Mouse (Mus musculus): ENCODE measurements around the gene Tbx15.

Tbx15 gene

DNA sequence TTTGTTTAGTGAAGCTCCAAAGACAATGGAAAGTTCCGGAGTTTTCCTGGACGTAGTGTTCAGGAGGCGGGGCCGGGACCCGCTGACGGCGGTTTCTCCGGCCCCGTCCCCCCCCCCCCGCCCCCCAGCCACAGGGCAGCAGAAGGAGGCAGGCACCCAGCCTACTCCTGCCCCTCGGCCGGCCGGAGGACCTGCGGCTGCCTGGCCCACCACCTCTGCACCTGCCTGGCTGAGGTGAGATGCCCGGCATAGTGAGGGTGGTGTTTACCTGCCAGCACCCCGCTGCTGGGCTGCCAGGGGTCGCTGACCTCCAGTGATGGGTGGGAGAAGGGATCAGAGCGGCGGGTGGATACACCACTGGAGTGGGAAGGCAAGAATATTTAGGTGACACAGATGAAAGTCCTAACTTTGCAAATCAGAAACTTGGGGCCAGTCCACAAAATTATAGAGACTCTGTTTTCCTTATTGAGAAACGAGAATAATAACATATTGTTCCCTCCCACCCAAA lies at the start of gene Tbx15:
Tbx15 (plus strand) TSS at position 169 of the 508 bp plus-strand sequence.
- DNase-seq (ENCODE audit: low spot score in 2 of 2), result no peak

DNA sequence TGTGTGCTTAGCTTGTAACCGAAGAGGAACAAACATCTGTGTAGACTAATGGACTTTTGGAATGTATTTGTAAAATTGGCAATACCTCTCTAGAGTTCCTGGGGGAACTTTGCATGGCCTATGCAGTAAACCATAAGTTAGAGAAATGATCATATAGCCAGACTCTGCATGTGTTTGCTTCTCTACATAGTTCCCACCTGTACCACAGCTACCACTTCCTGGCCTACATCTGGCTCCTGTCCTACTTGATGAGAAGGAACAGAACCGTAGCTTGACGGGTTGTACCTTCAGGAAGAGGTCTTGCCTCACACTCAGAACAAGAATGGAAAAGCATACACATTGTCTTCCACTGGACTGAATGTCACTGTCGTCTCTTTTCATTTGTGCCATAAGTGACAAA lies 46.6 kb upstream of the Tbx15 start:
- no peak for DNase-seq (ENCODE audit: low spot score in 2 of 2)

DNA sequence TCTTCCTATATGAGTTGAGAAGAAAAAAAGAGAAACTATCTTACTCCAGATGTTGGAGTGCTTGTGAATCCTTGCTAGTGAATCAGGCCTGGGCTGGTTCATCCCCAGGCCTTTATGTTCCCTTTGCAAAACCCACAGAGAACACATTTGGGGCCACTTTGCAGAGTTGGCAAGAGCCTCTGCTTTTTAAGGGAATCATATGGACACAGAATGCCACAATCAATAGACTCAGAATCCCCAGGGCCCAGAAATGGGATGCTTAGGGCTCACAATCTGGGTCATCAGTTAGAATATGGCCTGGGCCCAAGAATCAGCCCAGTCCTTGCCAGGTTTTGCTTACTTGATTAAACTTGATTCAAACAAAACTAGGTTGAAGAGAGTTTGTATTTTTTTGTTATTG lies 36.9 kb upstream of the Tbx15 start:
- no peak for DNase-seq (ENCODE audit: low spot score in 2 of 2)

DNA sequence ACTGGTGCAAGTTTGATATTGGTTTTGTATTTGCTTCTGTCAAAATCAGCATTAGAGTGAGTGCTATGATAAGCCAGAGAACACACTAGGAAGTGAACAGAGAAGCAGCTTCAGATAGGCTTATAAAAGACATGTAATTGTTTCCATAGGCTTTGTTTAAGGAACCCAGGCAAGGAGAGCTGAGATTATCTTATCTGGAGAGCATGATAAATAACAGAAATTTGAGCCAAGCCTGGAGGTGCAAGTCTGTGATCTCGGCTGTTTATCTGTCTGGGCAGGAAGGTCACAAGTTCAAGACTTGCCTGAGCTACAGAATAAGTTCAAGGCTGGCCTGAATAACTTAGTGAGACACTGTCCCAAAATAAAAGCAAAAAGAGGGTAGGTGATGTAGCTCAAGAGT lies 31.8 kb upstream of the Tbx15 start:
- no peak for DNase-seq (ENCODE audit: low spot score in 2 of 2)

DNA sequence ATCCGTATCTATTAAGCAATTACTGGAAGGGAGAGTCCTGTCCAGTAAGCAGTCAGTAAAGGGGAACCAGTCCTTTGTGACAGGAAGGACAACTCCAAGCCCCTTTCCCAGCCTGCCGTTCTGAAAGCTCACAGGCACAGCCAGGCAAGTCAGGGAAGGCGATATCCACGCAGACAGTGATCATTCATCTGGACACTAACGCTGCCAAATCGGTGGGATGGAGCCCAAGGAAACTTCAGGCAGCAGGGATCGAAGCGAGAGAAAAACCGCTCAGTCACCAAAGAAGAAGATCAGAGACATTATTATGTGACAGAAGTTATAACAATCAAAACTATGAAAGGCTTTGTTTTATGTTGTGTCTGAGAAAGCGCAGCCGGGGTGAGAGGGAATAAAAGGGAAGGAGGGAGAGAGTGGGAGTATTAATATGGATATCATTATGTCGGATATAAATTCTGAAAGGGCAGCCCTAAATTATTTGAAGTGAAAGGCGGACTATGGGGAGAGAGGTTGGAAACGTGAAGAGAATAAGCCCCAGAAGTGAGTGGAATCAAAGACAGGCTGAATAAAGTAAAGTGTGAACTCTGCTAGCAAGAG lies 29.0 kb upstream of the Tbx15 start:
- DNase-seq (ENCODE audit: low spot score in 2 of 2), result no peak

DNA sequence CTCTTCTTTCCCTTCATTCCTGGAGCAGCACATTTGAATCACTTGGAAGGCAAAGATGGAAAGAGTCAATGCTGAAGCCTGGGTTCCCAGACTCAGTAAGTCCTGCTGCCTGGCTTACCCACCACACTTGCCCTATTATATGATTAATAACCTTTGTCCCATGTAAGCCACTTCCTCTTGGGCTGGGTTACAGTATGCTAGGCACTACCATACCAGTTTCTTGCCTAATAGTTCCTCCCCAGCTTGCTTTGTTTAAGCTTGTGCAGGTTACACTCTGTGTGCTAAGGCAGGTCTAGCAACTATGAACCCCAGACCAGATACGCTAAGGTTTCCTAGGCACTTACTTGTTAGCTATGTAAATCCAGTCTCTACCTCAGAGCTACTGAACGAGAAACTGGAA lies 12.4 kb upstream of the Tbx15 start:
- no peak for DNase-seq (ENCODE audit: low spot score in 2 of 2)

DNA sequence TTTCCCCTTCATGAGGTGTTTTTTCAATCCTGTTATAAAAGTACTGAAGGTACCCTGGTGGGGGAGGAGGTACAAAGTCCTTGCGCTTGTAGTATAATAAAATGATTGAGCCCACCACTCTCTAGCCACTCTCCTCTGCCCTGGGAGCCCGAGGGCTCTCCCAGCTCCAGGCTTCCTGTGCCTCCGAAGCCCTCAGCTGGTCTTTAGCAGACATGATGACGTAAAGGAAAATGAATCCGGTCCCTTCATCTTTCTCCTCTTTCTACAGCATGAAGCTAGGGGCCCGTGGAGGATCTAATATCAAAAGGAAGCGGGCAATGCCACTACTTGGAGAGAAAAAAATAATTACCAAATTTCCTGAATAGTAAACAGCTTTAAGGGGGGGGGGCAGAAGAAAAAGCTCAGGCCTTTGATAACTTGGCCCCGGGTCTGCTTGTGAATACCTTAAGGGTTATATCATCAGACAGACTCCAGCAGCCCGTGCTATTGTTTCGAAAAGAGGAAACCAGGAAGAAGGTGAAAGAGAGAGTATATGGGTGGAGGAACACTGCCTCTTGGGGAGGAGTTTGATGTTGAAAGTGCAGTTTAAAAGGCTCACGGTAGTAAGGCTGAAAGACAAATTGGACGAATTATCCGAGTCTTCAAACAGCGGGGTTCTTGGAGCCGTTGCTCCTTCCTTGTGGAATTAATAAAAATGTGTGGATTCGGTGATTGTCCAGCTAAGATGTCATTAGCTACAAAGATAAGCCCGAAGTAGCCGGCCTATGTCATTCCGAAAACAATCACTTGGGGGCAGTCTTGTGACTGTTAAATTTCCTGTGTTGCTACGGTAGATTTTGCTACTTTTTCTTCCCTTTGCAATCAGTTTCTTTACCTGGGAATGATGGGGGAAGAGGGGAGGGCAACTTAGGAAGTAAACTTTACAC lies 6.5 kb upstream of the Tbx15 start:
- no peak for DNase-seq (ENCODE audit: low spot score in 2 of 2)

DNA sequence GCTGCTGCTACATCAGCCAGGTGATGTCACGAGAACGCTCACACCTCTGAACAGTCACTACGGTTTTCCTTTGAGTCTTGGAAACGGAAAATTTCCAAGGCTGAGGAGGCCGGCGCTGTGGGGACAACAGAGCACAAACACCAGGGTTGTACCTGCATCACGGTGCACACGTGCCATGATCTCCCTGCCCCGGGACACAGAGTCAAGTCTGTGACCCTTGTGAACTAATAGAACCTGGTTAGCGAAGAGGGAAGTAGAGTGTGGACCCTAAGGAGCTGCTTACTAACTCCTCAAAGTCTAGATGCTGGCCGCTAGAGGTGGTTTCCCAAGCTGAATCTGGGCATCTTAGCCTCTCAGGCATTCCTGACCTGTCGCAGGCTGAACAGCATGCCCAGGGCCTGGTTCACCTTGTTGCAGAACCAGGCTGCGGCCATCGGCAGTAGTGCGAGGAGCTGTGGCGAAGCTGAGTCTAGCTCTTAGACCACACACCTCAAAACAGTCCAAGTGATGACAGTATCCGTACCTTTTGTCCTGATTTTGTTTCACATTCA lies 5.8 kb upstream of the Tbx15 start:
- DNase-seq (ENCODE audit: low spot score in 2 of 2), result no peak

DNA sequence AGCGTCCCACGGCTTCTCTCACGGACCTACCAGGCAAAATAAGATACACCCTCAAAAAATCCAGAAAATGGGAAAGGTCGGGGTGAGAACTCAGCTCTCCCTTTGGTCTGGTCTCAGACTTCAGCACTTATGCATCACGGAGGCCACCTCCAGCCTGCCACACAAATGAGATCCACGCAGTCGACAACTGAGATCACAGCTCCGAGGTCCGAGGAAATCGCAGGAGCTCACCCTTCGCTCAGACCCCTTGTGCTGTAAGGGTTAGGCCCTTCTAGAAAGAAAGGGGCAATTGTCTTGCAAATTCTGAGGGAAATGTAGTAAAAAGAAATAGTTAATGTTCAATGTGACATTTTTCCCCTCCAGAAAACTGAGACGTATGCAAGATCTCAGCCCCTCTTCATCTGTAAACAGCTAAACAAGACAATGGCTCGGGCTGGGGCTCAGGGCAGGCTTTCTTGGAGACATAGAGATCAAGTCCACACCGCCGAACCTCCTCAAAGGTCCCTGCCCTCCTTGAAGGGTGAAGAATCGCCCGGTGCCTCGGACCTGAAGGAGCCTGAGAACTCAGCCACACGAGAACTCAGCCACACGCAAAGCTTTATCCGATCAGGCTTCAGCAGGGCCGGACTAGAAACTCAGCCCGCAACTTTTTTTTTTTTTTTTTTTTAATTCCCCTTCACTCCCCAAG lies 4.9 kb upstream of the Tbx15 start:
- DNase-seq (ENCODE audit: low spot score in 2 of 2), result no peak

DNA sequence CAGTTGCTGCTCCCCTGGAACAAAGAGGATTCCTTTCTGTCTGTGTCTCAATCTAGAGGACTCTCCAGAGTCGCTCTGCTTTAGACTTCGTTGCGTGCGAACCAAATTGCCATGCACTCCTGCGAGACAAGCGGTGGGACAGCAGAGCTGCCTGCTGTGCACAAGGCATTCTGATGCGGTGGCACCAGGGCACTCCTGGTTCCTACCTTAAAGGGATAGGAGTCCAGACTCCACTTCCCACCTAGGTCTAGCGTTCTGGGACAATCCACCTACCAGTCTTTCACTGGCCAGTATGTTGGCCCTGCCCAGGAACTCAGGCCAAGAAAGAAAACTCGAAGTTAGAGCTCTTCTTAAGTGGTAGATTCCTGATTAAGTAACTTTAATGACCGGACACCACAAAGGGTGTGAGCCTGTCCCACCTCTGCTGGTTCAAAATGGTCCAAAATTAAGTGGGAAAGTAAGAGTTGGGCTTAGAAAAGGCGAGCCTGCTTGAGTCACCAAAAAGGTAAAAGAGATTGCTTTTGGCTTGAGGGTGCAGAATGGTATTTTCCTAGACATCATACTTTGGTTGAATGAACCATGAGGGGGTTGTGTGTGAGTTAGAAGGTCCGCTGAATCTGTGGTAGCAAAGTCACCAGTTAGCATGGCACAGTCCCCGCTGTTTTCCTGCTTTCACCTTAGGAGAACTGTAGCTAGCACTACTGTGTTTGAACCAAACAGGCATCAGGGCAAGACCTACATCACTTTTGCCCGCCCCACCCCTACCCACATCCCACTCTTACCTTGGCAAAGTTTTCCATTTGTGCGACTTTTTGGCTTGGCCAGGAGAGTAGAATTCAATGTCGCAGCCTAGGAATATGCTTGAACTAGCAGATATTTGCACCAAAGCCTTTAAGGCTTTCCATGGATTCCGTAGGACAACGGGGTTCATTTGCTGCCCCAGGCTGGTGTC lies 4.1 kb upstream of the Tbx15 start:
- no peak for DNase-seq (ENCODE audit: low spot score in 2 of 2)

DNA sequence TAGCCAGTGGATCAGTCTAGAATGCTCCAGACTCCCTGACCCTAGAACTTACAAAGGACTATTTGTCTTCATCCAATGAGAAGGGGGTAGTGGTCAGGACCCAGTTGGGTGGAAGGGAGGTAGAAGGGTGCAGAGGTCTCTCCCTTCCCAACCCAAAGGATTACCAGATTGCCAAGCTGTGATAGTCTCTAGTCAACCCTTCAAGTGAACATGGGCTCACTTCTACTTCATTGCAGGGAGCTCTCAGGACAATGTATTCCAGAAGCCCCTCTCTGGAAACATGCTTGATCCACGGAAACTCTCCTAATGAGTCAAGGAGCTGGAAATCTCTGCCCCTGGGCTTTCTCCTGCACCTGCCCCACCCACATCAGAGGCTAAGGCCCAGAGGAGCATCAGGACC lies 1.5 kb upstream of the Tbx15 start:
- no peak for DNase-seq (ENCODE audit: low spot score in 2 of 2)

DNA sequence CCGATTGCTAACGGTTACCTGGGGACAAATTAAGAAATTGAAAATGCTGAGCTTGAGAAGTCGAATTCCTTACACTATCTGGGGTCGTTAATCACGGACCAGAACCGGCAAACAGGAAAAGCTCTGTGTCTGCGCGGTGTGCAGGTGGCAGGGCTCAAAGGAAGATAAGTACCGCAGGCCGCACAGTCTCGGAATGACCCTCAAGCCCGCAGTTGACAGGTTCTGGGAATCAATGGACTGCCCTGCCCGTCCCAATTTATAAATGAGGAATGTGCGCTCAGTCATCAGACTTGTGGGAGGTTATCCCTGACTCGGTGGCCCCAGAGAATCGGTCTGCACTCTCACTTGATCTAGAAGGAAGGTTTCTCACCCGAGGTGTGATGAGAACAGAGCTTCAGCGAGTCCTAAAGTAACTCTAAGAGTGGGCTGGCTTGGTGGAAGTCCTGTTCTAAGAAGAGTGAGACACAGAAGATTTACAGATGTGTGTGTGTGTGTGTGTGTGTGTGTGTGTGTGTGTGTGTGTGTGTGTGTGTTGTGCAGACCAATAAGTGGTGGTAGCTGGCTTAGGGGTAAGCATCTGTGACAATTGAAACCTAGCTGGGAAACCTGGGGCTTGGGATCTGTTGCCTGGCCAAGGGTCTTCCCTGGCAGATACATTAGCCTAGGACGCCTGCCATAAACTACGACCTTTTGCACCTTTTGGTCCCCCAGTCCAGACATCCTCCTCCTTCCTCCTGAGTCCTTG lies 708 bp upstream of the Tbx15 start:
- no peak for DNase-seq (ENCODE audit: low spot score in 2 of 2)

DNA sequence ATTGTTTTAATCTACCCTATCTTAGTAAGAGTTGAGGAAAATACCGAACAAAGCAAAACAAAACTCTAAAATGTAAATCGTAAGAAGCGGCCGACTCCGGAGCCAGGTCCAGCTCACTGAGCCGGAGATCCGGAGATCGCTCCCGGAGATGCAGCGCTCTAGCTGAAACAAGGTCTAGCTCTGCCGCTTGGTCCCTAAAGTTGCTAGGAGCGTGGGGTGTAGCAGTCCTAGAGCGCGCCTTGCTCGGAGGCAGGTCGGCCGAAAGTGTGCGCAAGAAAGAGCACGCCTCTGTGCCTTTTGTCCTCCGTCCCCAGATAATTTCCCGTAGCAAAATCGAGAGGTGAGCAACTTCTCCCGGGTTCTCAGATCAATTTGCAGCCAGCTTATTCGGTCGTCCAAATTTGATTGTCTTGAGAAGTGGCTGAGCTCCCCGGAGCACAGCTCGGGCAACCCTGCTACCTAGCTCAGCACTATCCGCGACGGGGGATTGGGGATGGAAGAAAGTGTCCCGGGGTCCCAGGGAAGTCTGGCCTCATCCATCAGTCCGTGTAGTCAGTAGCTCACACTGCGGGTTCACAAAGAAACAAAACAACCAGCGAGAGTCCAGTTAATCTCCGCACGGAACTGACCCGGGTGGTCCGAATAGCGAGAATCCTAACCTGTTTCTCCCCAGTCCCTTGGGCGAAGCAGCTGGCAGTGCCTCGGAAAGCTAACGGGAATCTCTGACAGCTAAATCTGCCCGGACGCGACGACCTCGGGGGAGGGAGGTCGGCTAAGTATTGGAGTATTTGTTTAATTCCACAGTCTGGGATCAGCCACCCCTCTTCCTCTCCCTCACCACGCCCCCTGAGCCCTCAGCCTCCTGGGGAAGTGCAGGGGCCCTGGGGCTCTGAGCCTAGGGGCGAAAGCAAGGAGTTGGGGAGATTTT lies 894 bp downstream of the Tbx15 start:
- DNase-seq (ENCODE audit: low spot score in 2 of 2), result no peak

DNA sequence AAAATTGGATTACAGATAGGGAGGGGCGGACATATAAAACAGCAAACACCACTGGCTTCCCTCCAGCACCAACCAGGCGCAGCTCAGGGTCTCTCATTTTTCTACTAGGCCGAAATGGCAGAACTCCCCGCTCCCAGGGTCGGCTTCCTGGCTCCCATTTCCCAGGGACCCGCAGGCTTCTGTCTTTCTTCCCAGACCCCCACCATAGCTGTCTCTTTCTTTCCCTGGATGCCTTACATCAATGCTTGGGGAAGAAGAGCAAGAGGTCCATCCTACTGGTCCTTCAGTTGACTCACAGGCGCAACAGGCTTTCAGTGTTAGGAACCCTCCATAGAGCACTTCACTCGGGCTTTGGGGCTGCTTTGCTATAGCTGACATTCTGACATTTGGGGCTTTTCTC lies 2.3 kb downstream of the Tbx15 start:
- DNase-seq (ENCODE audit: low spot score in 2 of 2), result no peak

DNA sequence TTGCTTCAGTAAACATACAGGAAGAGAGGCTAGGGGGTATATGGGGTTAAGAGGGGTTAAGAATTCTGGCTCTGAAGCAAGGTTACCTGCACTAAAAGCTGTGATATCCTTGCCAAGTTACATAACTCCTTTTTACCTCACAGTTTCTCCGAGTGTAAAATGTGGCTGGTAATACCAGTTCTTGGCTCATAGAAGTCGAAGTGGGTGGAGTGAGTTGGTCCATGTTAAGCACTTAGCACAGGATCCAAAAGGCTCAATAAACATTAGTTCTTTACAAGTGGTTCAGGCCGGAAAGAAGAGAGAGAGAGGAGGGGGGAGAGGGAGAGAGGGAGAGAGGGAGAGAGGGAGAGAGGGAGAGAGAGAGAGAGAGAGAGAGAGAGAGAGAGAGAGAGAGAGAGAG lies 5.2 kb downstream of the Tbx15 start:
- no peak for DNase-seq (ENCODE audit: low spot score in 2 of 2)

DNA sequence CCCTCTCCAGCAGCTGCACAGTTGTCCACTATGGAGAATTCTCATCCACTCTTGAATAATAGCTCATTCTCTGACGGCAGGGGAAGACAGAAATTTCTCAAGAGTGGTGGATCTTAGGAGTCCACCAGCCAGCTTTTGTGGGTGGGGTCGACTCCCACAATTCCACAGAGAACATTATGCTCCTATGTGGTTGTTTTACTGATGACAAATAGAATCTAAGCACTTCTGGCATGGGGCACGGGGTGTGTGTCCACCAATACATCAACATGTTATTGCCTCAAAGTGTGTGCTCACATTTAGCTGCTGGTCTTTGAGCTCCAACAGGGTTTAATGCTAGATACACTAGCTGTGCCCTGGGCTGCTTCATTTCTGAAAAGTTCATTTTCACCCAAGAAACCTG lies 6.4 kb downstream of the Tbx15 start:
- DNase-seq (ENCODE audit: low spot score in 2 of 2), result no peak

DNA sequence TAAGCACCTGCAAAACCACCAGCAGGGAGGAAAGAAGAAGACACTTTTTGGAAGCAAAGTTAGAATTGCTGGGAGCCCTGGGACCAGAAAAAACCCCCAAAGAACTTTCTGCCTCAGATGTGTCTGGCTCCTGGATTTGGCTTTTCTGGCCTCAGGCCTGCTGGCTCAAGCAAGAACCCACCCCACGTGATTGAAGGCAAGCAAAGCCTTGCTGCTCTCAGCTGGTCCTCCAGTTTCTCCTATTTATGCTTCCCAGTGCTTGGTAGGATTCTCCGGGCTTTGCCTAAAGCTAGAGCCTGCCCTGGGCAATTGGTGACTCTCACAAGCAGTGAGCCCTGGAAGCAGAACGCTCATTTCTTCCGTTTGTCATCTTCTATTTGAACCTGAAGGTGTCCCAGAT lies 7.4 kb downstream of the Tbx15 start:
- DNase-seq (ENCODE audit: low spot score in 2 of 2), result no peak

DNA sequence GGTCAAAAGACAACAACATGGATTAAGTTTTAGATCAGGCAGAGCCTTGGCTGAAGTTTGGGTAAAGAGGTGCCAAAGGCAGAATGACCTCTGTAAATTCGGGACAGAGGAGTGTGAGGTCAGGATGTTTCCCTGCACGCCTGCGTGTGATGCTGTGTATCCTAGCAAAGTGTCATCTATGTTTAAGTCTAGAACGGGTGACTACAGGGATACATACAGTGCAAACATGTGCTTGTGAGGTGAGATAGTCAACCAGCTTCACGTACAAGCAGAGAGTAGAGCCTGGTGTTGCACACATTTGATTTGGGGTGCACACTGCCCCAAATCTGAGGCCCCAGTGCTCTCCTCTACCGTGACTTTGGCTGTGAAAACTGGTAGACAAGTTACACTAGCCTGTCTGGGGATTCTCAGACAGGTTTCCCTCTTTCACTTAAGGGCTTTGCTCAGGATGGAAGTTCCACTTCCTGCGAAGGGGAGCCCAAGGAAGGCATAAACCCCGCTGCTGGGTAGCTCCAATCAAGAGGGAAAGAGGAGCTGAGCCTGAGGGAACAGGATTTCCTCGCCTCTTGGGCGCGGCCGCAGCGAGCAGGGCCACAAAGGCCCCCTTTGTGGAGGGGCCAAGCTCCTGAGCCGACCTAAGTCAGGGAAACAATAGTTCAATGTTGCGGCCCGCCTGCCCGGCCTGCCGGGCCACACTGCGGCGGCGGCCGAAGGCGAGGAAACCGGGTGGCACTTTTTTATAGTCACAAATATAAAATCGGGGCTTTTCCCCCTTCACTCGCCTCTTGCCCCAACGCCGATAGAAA lies 8.0 kb downstream of the Tbx15 start:
- DNase-seq (ENCODE audit: low spot score in 2 of 2), result no peak
